Mouse (Mus musculus): ENCODE measurements around the gene Spata20. TPM values are rescaled to one million over a fixed set of nuclear protein-coding genes. Genes with fewer than 3 reads are reported as not detected.

The Spata20 gene
- polyA plus RNA-seq, 1 experiment from 2014 or later, result 0.13 TPM

- WGBS, result 13% methylated on average over 2 of the region's 2 CpGs
- no peaks in the 10 kb centered on the region for H3K27me3 ChIP-seq (replicated peaks; ENCODE audit: control insufficient read depth, insufficient read depth, low read length)
- no peak for ATAC-seq
Observed at GRCm38 (mm10) chr11:94464170-94464569, 21.8 kb downstream of the Spata20 start.

DNA sequence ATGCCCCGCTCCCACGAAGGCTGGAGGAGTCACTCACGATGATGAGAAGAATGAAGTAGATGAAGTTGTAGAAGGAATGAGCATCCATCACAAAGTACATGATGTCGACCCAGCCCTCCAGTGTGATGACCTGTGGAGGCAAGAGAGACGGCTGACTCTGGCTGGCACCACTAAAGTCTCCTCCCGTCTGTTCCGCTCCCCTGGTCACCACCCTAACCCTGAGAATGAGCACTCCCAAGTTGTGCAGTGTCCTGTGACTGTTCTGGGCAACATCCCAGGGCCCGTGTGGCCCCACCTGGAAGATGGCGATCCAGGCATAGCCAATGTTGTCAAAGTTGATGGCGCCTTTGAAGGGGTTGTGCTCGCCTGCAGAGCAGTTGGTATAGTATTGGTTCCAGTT is 24.1 kb downstream of the Spata20 start:
- Histone ChIP-seq H3K4me3 (ENCODE audit: low read length) (no peak overlapping the region), H3K4me2 (ENCODE audit: low read depth, low read length) (no peak overlapping the region), H3K4me1 (ENCODE audit: control insufficient read depth, insufficient read depth, low read length) (peaks cover 6% of the 10 kb centered on the region; the same call in 1 of the 2 replicates), H3K9me3 (ENCODE audit: control insufficient read depth, low read length) (no peaks in the 10 kb centered on the region), H3K27ac (ENCODE audit: low read length) (no peak overlapping the region), H3K9ac (ENCODE audit: low read depth, low read length) (no peak overlapping the region), H3K36me3 (ENCODE audit: control insufficient read depth, insufficient read depth, low read length) (no peaks in the 10 kb centered on the region), H3K27me3 (replicated peaks; ENCODE audit: control insufficient read depth, insufficient read depth, low read length) (no peaks in the 10 kb centered on the region)
- no peak for ATAC-seq
- WGBS, result 89% methylated on average over 11 of the region's 11 CpGs

More at GRCm38 (mm10) chr11:94464170-94464569, 21.8 kb downstream of the Spata20 start:
- no peak overlapping the region for H3K4me2 ChIP-seq (ENCODE audit: low read depth, low read length)
- H3K4me3 ChIP-seq (ENCODE audit: low read length), result no peak overlapping the region
- H3K9me3 ChIP-seq (ENCODE audit: control insufficient read depth, low read length), result no peaks in the 10 kb centered on the region
- peaks cover 25% of the 10 kb centered on the region for H3K4me1 ChIP-seq (ENCODE audit: control insufficient read depth, insufficient read depth, low read length)
- no peaks in the 10 kb centered on the region for H3K36me3 ChIP-seq (ENCODE audit: control insufficient read depth, insufficient read depth, low read length)
- H3K9ac ChIP-seq (ENCODE audit: low read depth, low read length), result no peak overlapping the region
- H3K27ac ChIP-seq (ENCODE audit: low read length), result no peak overlapping the region

GRCm38 (mm10) chr11:94457001-94457400 is 29.0 kb downstream of the Spata20 start:
- Histone ChIP-seq H3K4me1 (ENCODE audit: control insufficient read depth, insufficient read depth, low read length) (peaks cover 4% of the 10 kb centered on the region; the same call in 1 of the 2 replicates), H3K9me3 (ENCODE audit: control insufficient read depth, low read length) (no peaks in the 10 kb centered on the region), H3K4me2 (ENCODE audit: low read depth, low read length) (no peak overlapping the region), H3K4me3 (ENCODE audit: low read length) (no peak overlapping the region), H3K27me3 (replicated peaks; ENCODE audit: control insufficient read depth, insufficient read depth, low read length) (no peaks in the 10 kb centered on the region), H3K36me3 (ENCODE audit: control insufficient read depth, insufficient read depth, low read length) (no peaks in the 10 kb centered on the region), H3K9ac (ENCODE audit: low read depth, low read length) (no peak overlapping the region), H3K27ac (ENCODE audit: low read length) (no peak overlapping the region)
- 82% methylated on average over 15 of the region's 15 CpGs for WGBS
- ATAC-seq, result no peak

GRCm38 (mm10) chr11:94456347-94456746 is 29.6 kb downstream of the Spata20 start:
- ATAC-seq, result peak; percentile 58
- H3K4me3 ChIP-seq (ENCODE audit: low read length), result no peak overlapping the region
- no peak overlapping the region for H3K4me2 ChIP-seq (ENCODE audit: low read depth, low read length)
- WGBS, result 55% methylated on average over 3 of the region's 3 CpGs
- no peaks in the 10 kb centered on the region for H3K27me3 ChIP-seq (replicated peaks; ENCODE audit: control insufficient read depth, insufficient read depth, low read length)
- H3K27ac ChIP-seq (ENCODE audit: low read length), result no peak overlapping the region
- no peaks in the 10 kb centered on the region for H3K36me3 ChIP-seq (ENCODE audit: control insufficient read depth, insufficient read depth, low read length)
- peaks cover 4% of the 10 kb centered on the region; the same call in 1 of the 2 replicates for H3K4me1 ChIP-seq (ENCODE audit: control insufficient read depth, insufficient read depth, low read length)
- no peaks in the 10 kb centered on the region for H3K9me3 ChIP-seq (ENCODE audit: control insufficient read depth, low read length)
- H3K9ac ChIP-seq (ENCODE audit: low read depth, low read length), result no peak overlapping the region

DNA sequence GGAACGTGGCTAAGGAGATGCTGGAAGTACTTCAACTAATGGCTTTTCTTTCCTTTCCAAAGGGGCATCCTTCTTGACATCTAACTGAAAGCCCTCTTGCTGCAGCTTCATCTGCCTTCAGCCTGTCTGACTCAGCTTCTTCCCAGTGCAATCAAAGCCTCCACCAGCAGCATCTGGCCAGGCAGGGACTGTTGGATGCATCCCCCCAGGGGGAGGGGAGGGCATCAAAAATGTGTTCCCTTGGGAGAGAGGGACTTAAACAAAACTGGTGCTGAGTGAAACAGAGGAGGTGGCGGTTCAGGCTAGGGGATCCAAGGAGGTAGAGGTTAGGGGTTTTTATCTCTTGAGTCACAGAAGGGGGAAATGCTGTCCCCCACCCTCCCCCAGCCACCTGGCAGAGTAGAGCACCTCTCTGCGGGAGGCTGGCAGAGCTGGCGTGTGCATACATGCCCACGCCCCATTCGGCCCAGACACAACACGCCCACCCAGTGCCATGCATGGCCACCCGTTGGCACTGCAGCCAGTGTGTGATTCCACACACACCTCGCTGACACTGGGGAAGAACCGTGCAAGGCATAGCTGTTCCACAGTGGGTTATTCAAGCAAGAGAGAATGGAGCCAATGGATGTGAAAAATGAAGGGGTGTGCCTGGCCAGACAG is 30.7 kb downstream of the Spata20 start:
- Histone ChIP-seq H3K9me3 (ENCODE audit: control insufficient read depth, low read length) (no peaks in the 10 kb centered on the region), H3K4me1 (ENCODE audit: control insufficient read depth, insufficient read depth, low read length) (peaks cover 7% of the 10 kb centered on the region; the same call in 1 of the 2 replicates), H3K36me3 (ENCODE audit: control insufficient read depth, insufficient read depth, low read length) (no peaks in the 10 kb centered on the region), H3K27me3 (replicated peaks; ENCODE audit: control insufficient read depth, insufficient read depth, low read length) (no peaks in the 10 kb centered on the region), H3K4me3 (ENCODE audit: low read length) (no peak overlapping the region), H3K27ac (ENCODE audit: low read length) (no peak overlapping the region), H3K4me2 (ENCODE audit: low read depth, low read length) (no peak overlapping the region), H3K9ac (ENCODE audit: low read depth, low read length) (no peak overlapping the region)
- WGBS, result 74% methylated on average over 10 of the region's 10 CpGs
- no peak for ATAC-seq

DNA sequence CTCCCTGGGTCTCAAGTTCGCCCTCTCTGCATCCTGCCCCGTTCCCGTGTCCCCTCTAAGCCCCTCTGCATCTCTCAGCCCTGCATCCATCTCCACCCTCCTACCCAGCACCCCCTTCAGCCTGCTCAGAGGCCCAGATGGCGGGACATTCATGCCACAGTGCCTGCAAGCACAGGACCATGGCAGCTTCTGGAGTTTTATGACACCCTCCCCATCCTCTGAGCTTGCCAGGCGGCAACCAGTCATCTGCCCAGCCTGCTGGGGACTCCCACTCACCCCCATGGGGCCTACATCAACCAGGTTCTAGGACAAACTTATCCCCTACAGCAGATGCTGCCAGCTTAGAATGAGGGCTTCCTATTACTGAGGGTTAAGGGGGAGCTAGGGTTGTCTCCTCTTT is 31.2 kb downstream of the Spata20 start:
- Histone ChIP-seq H3K4me3 (ENCODE audit: low read length) (no peak overlapping the region), H3K4me1 (ENCODE audit: control insufficient read depth, insufficient read depth, low read length) (peaks cover 7% of the 10 kb centered on the region; the same call in 1 of the 2 replicates)
- WGBS, result 72% methylated on average over 5 of the region's 5 CpGs

GRCm38 (mm10) chr11:94451091-94451773 is 34.7 kb downstream of the Spata20 start:
- H3K9me3 ChIP-seq (ENCODE audit: control insufficient read depth, low read length), result no peaks in the 10 kb centered on the region
- no peaks in the 10 kb centered on the region for H3K36me3 ChIP-seq (ENCODE audit: control insufficient read depth, insufficient read depth, low read length)
- H3K27me3 ChIP-seq (replicated peaks; ENCODE audit: control insufficient read depth, insufficient read depth, low read length), result no peaks in the 10 kb centered on the region
- no peak overlapping the region for H3K4me3 ChIP-seq (ENCODE audit: low read length)
- 53% methylated on average over 12 of the region's 12 CpGs for WGBS
- no peak overlapping the region for H3K4me2 ChIP-seq (ENCODE audit: low read depth, low read length)
- peak; percentile 26; the same call in 1 of the 2 replicates for ATAC-seq
- no peak overlapping the region for H3K9ac ChIP-seq (ENCODE audit: low read depth, low read length)
- H3K27ac ChIP-seq (ENCODE audit: low read length), result no peak overlapping the region
- peaks cover 7% of the 10 kb centered on the region for H3K4me1 ChIP-seq (ENCODE audit: control insufficient read depth, insufficient read depth, low read length)

More for the DNA sequence above, 31.2 kb downstream of the Spata20 start:
- ATAC-seq, result no peak
- Histone ChIP-seq H3K9ac (ENCODE audit: low read depth, low read length) (no peak overlapping the region), H3K27ac (ENCODE audit: low read length) (no peak overlapping the region), H3K27me3 (replicated peaks; ENCODE audit: control insufficient read depth, insufficient read depth, low read length) (no peaks in the 10 kb centered on the region), H3K9me3 (ENCODE audit: control insufficient read depth, low read length) (no peaks in the 10 kb centered on the region), H3K36me3 (ENCODE audit: control insufficient read depth, insufficient read depth, low read length) (no peaks in the 10 kb centered on the region), H3K4me2 (ENCODE audit: low read depth, low read length) (no peak overlapping the region)

- H3K27me3 ChIP-seq (replicated peaks; ENCODE audit: control insufficient read depth, insufficient read depth, low read length), result no peaks in the 10 kb centered on the region
- H3K9ac ChIP-seq (ENCODE audit: low read depth, low read length), result no peak overlapping the region
- 61% methylated on average over 5 of the region's 5 CpGs for WGBS
- no peaks in the 10 kb centered on the region for H3K9me3 ChIP-seq (ENCODE audit: control insufficient read depth, low read length)
- ATAC-seq, result no peak
- H3K27ac ChIP-seq (ENCODE audit: low read length), result no peak overlapping the region
- H3K4me1 ChIP-seq (ENCODE audit: control insufficient read depth, insufficient read depth, low read length), result peaks cover 12% of the 10 kb centered on the region
- H3K4me3 ChIP-seq (ENCODE audit: low read length), result no peak overlapping the region
- H3K4me2 ChIP-seq (ENCODE audit: low read depth, low read length), result no peak overlapping the region
- H3K36me3 ChIP-seq (ENCODE audit: control insufficient read depth, insufficient read depth, low read length), result no peaks in the 10 kb centered on the region
Observed at GRCm38 (mm10) chr11:94449886-94450285, 36.1 kb downstream of the Spata20 start.

- Histone ChIP-seq H3K4me1 (ENCODE audit: control insufficient read depth, insufficient read depth, low read length) (peaks cover 12% of the 10 kb centered on the region), H3K36me3 (ENCODE audit: control insufficient read depth, insufficient read depth, low read length) (no peaks in the 10 kb centered on the region), H3K9ac (ENCODE audit: low read depth, low read length) (no peak overlapping the region), H3K27me3 (replicated peaks; ENCODE audit: control insufficient read depth, insufficient read depth, low read length) (no peaks in the 10 kb centered on the region), H3K4me2 (ENCODE audit: low read depth, low read length) (no peak overlapping the region), H3K4me3 (ENCODE audit: low read length) (no peak overlapping the region), H3K27ac (ENCODE audit: low read length) (no peak overlapping the region), H3K9me3 (ENCODE audit: control insufficient read depth, low read length) (no peaks in the 10 kb centered on the region)
- WGBS, result 51% methylated on average over 8 of the region's 8 CpGs
- ATAC-seq, result no peak
Observed at GRCm38 (mm10) chr11:94449239-94449638, 36.7 kb downstream of the Spata20 start.
